Mouse (Mus musculus) urinary bladder, postnatal 36 days (tissue): Measurements from ENCODE around the gene Fstl4.
"Not testable (repeated sequence)": the region's sequence is repeated elsewhere in the genome, so short reads cannot be mapped to it uniquely, and the experiment has no call there.

Source experiments
- DNase-seq, 2 experiments: peaks; one replicate each; pipeline ENCODE4 v3.0.0; 2022; ENCODE audit warnings: low spot score in 2 of 2, mixed read lengths in 1 of 2

Fstl4 gene

GRCm38 (mm10) chr11:53085858-53086565 is 321.6 kb downstream of the Fstl4 start:
- DNase-seq, result no peak

GRCm38 (mm10) chr11:53087896-53088295 is 323.5 kb downstream of the Fstl4 start:
- not testable (repeated sequence) for DNase-seq

GRCm38 (mm10) chr11:53091596-53091995 is 327.2 kb downstream of the Fstl4 start:
- DNase-seq, result no peak

- no peak for DNase-seq
Measured at GRCm38 (mm10) chr11:53096871-53097270, 332.4 kb downstream of the Fstl4 start.

- DNase-seq, result no peak
Measured at GRCm38 (mm10) chr11:53097331-53097730, 332.9 kb downstream of the Fstl4 start.

- no peak for DNase-seq
Measured at GRCm38 (mm10) chr11:53097870-53098269, 333.4 kb downstream of the Fstl4 start.

- no peak for DNase-seq
Measured at GRCm38 (mm10) chr11:53098780-53099198, 334.4 kb downstream of the Fstl4 start.

GRCm38 (mm10) chr11:53099322-53099721 is 334.9 kb downstream of the Fstl4 start:
- DNase-seq, result no peak

GRCm38 (mm10) chr11:53101732-53102131 is 337.3 kb downstream of the Fstl4 start:
- no peak for DNase-seq

- DNase-seq, result no peak
Measured at GRCm38 (mm10) chr11:53103601-53104325, 339.3 kb downstream of the Fstl4 start.

GRCm38 (mm10) chr11:53107706-53108105 is 343.3 kb downstream of the Fstl4 start:
- DNase-seq, result no peak

GRCm38 (mm10) chr11:53108798-53109197 is 344.4 kb downstream of the Fstl4 start:
- no peak for DNase-seq

GRCm38 (mm10) chr11:53109701-53110467 is 345.4 kb downstream of the Fstl4 start:
- no peak for DNase-seq

- DNase-seq, result no peak
Measured at GRCm38 (mm10) chr11:53115711-53116110, 351.3 kb downstream of the Fstl4 start.

GRCm38 (mm10) chr11:53116356-53116755 is 351.9 kb downstream of the Fstl4 start:
- DNase-seq, result no peak

GRCm38 (mm10) chr11:53118226-53118965 is 354.0 kb downstream of the Fstl4 start:
- no peak for DNase-seq

GRCm38 (mm10) chr11:53119966-53120365 is 355.5 kb downstream of the Fstl4 start:
- no peak for DNase-seq

GRCm38 (mm10) chr11:53121208-53121607 is 356.8 kb downstream of the Fstl4 start:
- DNase-seq, result no peak

- DNase-seq, result no peak
Measured at GRCm38 (mm10) chr11:53124799-53125198, 360.4 kb downstream of the Fstl4 start.

GRCm38 (mm10) chr11:53126660-53127059 is 362.2 kb downstream of the Fstl4 start:
- DNase-seq, result no peak

GRCm38 (mm10) chr11:53128661-53129060 is 364.2 kb downstream of the Fstl4 start:
- no peak for DNase-seq
